In genomic region chr13:34708955-34709354, GRCm38 (mm10) we compare ENCODE assay signal across 10 mouse cellular contexts. TPM values are rescaled to one million over a fixed set of nuclear protein-coding genes. Genes with fewer than 3 reads are reported as not detected.
A peak's percentile ranks its signal among the peaks of the same experiment; 100 is the strongest.
DNase-seq lines count a peak whose midpoint lies in the region; ATAC-seq lines count a peak whose summit lies in the region.
"Had no signal": no experiment of that assay in that cellular context is flagged by ENCODE, and none has a peak within 500 bp of the region (broad histone marks: within the 10 kb centered on the region; RNA-seq: fewer than 3 reads in every experiment).

No protein-coding gene starts in this region.

- H3K4me1 ChIP-seq in limb, embryonic 12.5 days (replicated peaks) = peaks cover 7% of the 10 kb centered on the region; the same call in 1 of the 2 replicates
- H3K4me1 ChIP-seq in limb, embryonic 10.5 days = no peaks in the 10 kb centered on the region
- H3K4me1 ChIP-seq: neural tube, embryonic 13.5 days had no signal

- H3K27me3 ChIP-seq in limb, embryonic 12.5 days = no peaks in the 10 kb centered on the region
- no peaks in the 10 kb centered on the region for H3K27me3 ChIP-seq in limb, embryonic 10.5 days (ENCODE audit: low read depth, poor library complexity, severe bottlenecking)
- H3K27me3 ChIP-seq: neural tube, embryonic 13.5 days had no signal

- H3K9ac ChIP-seq in limb, embryonic 12.5 days (replicated peaks) = no peak overlapping the region
- H3K9ac ChIP-seq: neural tube, embryonic 13.5 days had no signal

- no peaks in the 10 kb centered on the region for H3K9me3 ChIP-seq in limb, embryonic 12.5 days
- no peaks in the 10 kb centered on the region for H3K9me3 ChIP-seq in limb, embryonic 10.5 days (replicated peaks)
- H3K9me3 ChIP-seq: G1E; neural tube, embryonic 13.5 days had no signal

- 0 out of 2 replicates have a peak, but pooled peaks have one; percentile 37 for ATAC-seq in limb, embryonic 12.5 days (ENCODE audit: insufficient number of reproducible peaks, insufficient read depth, low FRiP score, low TSS enrichment, low read depth)

- H3K4me3 ChIP-seq in limb, embryonic 12.5 days (replicated peaks) = no peak overlapping the region
- no peak overlapping the region for H3K4me3 ChIP-seq in limb, embryonic 10.5 days
- H3K4me3 ChIP-seq: neural tube, embryonic 13.5 days had no signal

- WGBS in limb, embryonic 12.5 days = 39% methylated on average over 3 of the region's 3 CpGs
- WGBS in limb, embryonic 10.5 days = 81% methylated on average over 3 of the region's 3 CpGs

- H3K36me3 ChIP-seq in limb, embryonic 12.5 days = no peaks in the 10 kb centered on the region
- H3K36me3 ChIP-seq in limb, embryonic 10.5 days = no peaks in the 10 kb centered on the region
- H3K36me3 ChIP-seq: G1E; neural tube, embryonic 13.5 days had no signal

- DNase-seq in limb, embryonic 10.5 days (ENCODE audit: low spot score) = no peak
- DNase-seq in embryo, embryonic 11.5 days (ENCODE audit: low read depth, low spot score) = peak; percentile 23
- DNase-seq in heart, postnatal 14 days = peak; percentile 89 to 93
- peak; percentile 20 to 45 for DNase-seq in layer of hippocampus, postnatal 36 days
- DNase-seq in right cerebral cortex, postnatal 10 days (ENCODE audit: low spot score in 2 of 2) = peak; percentile 44 to 47
- no peak for DNase-seq in thymus, postnatal 4 days
- DNase-seq in thymus, postnatal 10 days (ENCODE audit: low spot score in 2 of 2) = no peak

- intact Hi-C loops in heart, postnatal 14 days (cut with DNase I) = loop anchor here (2.0 to 5.0 kb wide), 2 partner anchors 56 to 83 kb away; partner anchors contain the start of gene Pxdc1

- no peak overlapping the region for H3K4me2 ChIP-seq in limb, embryonic 12.5 days
- H3K4me2 ChIP-seq: neural tube, embryonic 13.5 days had no signal

- no peak overlapping the region for H3K27ac ChIP-seq in limb, embryonic 12.5 days
- H3K27ac ChIP-seq in limb, embryonic 10.5 days = no peak overlapping the region
- H3K27ac ChIP-seq: neural tube, embryonic 13.5 days had no signal

RNA-seq across cellular contexts. Expression of gene Fam50b, which starts 25.7 kb away (rescaled TPM):
- polyA plus RNA-seq in limb, embryonic 12.5 days (2016; fragmentation: Nextera tagmentation; extraction: Ambion mirVana) = not detected in 2 replicates
- 0.11 TPM in 1 of 2 replicates, not detected in the other for polyA plus RNA-seq in limb, embryonic 10.5 days (2016; fragmentation: Nextera tagmentation; extraction: Ambion mirVana)
- not detected for total RNA-seq in heart, postnatal 14 days (2021)
- not detected for total RNA-seq in layer of hippocampus, postnatal 36 days (2021)
- total RNA-seq: G1E had no signal
- polyA plus RNA-seq: G1E; neural tube, embryonic 13.5 days had no signal

RNA-seq across cellular contexts. Expression of gene Pxdc1, which starts 55.7 kb away (rescaled TPM):
- polyA plus RNA-seq in limb, embryonic 12.5 days (2016; fragmentation: Nextera tagmentation; extraction: Ambion mirVana) = 5.9 and 8.6 TPM in 2 replicates
- polyA plus RNA-seq in limb, embryonic 10.5 days (2016; fragmentation: Nextera tagmentation; extraction: Ambion mirVana) = 1.9 and 2.5 TPM in 2 replicates
- 10 to 100 TPM; 18.8 TPM for total RNA-seq in heart, postnatal 14 days (2021)
- 10 to 100 TPM; 17.7 to 18.3 TPM for total RNA-seq in layer of hippocampus, postnatal 36 days (2021)
- polyA plus RNA-seq: G1E had no signal

Comparison
In these comparisons a context has a peak if more than half of its experiments do, and no peak if none do; other contexts are left out.
1. DNase-seq: peak in embryo, embryonic 11.5 days (single experiment), heart, postnatal 14 days (2 of 2), layer of hippocampus, postnatal 36 days (2 of 2) and right cerebral cortex, postnatal 10 days (2 of 2); none in limb, embryonic 10.5 days (single experiment), thymus, postnatal 4 days (single experiment) and thymus, postnatal 10 days (0 of 2).